19 mouse cellular contexts compared by ENCODE assay signal in the genomic region with DNA sequence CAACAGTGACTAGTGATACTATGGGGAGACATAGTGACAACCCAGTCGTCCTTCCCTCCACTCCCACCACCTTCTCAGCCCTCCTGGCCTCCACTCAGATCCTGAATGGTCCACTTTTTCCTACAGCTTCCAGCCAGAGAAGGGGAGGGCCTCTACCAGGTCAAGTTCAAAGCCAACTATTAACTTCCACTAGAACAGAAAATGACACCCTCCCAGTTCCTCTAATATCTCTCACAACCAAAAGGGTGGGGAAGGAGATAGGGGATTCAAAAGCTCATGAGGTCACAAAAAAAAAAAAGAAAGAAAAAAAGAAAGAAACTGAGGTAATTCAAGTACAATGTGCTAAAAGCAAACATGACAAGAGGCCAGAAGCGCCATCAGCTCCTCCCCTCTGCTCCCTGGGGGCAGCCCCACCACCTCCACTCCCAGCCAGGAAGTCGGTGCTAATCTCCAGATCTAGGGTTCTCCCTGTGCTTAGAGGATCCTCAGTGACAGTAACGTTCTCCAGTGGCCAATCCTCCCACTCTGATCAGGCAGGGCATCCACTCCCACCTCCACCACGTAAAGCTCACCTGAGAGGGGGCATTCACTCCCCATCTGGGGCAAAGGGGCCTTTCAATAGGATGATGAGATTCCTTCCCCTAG. TPM values are rescaled to one million over a fixed set of nuclear protein-coding genes. Genes with fewer than 3 reads are reported as not detected.
DNase-seq lines count a peak whose midpoint lies in the region; ATAC-seq and TF ChIP-seq lines count a peak whose summit lies in the region.
"Had no signal": no experiment of that assay in that cellular context is flagged by ENCODE, and none has a peak within 500 bp of the region (broad histone marks: within the 10 kb centered on the region; RNA-seq: fewer than 3 reads in every experiment).

No protein-coding gene starts in this region.

- ATAC-seq in liver, embryonic 15.5 days (ENCODE audit: insufficient read depth) = no peak
- ATAC-seq: forebrain, postnatal 0 days; lung, postnatal 0 days had no signal

- TF ChIP-seq RAD21 in MEL (IDR thresholded peaks at IDR 0.05; ENCODE audit: low read depth, low read length) = no peak

- no peak overlapping the region for H3K4me3 ChIP-seq in heart, adult 2 months
- peak overlapping the region in 1 of 2 experiments; percentile 15; a peak in 1 of 4 replicates for H3K4me3 ChIP-seq in MEL (ENCODE audit: control insufficient read depth in 1 of 2, insufficient read depth in 1 of 2, low read depth in 2 of 2, low read length in 2 of 2)
- no peak overlapping the region for H3K4me3 ChIP-seq in liver, embryonic 15.5 days (replicated peaks)
- H3K4me3 ChIP-seq: limb, embryonic 15.5 days; megakaryocyte, embryonic 14.5 days had no signal

- H3K4me1 ChIP-seq in heart, adult 2 months (ENCODE audit: control insufficient read depth, insufficient read depth, low read length) = peaks cover 6% of the 10 kb centered on the region; the same call in 1 of the 2 replicates
- peaks cover 2 to 10% of the 10 kb centered on the region in 2 experiments; a peak in 3 of 4 replicates for H3K4me1 ChIP-seq in MEL (ENCODE audit: control insufficient read depth in 1 of 2, insufficient read depth in 2 of 2, low read length in 2 of 2)
- peaks cover 19% of the 10 kb centered on the region for H3K4me1 ChIP-seq in liver, embryonic 15.5 days (replicated peaks)
- H3K4me1 ChIP-seq: limb, embryonic 15.5 days had no signal

- no peak for TF ChIP-seq CTCF in heart, adult 2 months (IDR thresholded peaks at IDR 0.05)
- no peak for TF ChIP-seq CTCF in MEL (IDR thresholded peaks at IDR 0.05 in 2 of 3, conservative IDR thresholded peaks at IDR 0.05 in 1 of 3; ENCODE audit: control insufficient read depth in 1 of 3, insufficient read depth in 1 of 3, low read depth in 2 of 3, low read length in 3 of 3, poor library complexity in 1 of 3, severe bottlenecking in 1 of 3)

- 0 out of 2 replicates have a peak, but pooled peaks have one; percentile 8 for TF ChIP-seq EP300 in heart, adult 2 months (IDR thresholded peaks at IDR 0.05; ENCODE audit: insufficient read depth, low read depth, low read length)
- 0 out of 4 replicates have a peak, but pooled peaks of 1 of the 2 experiments have one; percentile 10 for TF ChIP-seq EP300 in MEL (IDR thresholded peaks at IDR 0.05; ENCODE audit: low read depth in 1 of 2, low read length in 2 of 2)

- peaks cover 3% of the 10 kb centered on the region; the same call in 1 of the 2 replicates for H3K36me3 ChIP-seq in heart, adult 2 months (ENCODE audit: control insufficient read depth, insufficient read depth, low read length)
- H3K36me3 ChIP-seq in MEL (ENCODE audit: control insufficient read depth in 1 of 2, insufficient read depth in 2 of 2, low read length in 2 of 2) = 0 out of 4 replicates have a peak, but pooled peaks cover 0 to 2% of the 10 kb centered on the region in 2 experiments
- H3K36me3 ChIP-seq in liver, embryonic 15.5 days (replicated peaks) = no peaks in the 10 kb centered on the region
- H3K36me3 ChIP-seq: limb, embryonic 15.5 days had no signal

- intact Hi-C loops in heart, adult 2 months (cut with DNase I) = loop anchor here (2.0 to 5.0 kb wide), 2 partner anchors 17 to 37 kb away; no protein-coding TSS in a partner anchor
- intact Hi-C loops in heart, postnatal 14 days (cut with DNase I) = no loop called here

- H3K9ac ChIP-seq in heart, adult 2 months (ENCODE audit: low read depth, low read length) = no peak overlapping the region
- no peak overlapping the region for H3K9ac ChIP-seq in MEL (ENCODE audit: control insufficient read depth, low read depth, low read length, poor library complexity, severe bottlenecking)
- no peak overlapping the region for H3K9ac ChIP-seq in liver, embryonic 15.5 days
- H3K9ac ChIP-seq: forebrain, postnatal 0 days; limb, embryonic 15.5 days had no signal

- DNase-seq in heart, adult 2 months = no peak
- no peak for DNase-seq in heart, postnatal 14 days
- DNase-seq in lung, postnatal 36 days = peak; percentile 35
- DNase-seq in lung, postnatal 4 days = no peak
- DNase-seq in MEL (ENCODE audit: low read depth, low spot score) (peak; percentile 33), adipocyte (ENCODE audit: low spot score) (no peak)
- no peak for DNase-seq in adrenal gland, postnatal 14 days
- DNase-seq: adrenal gland, adult 8-10 months; cerebellum, postnatal 14 days; forebrain, postnatal 0 days; heart, postnatal 4 days; retina, postnatal 1 day; thymus, postnatal 25 days had no signal

- H3K9me3 ChIP-seq in MEL (replicated peaks; ENCODE audit: insufficient read depth, low read length) = no peaks in the 10 kb centered on the region
- no peaks in the 10 kb centered on the region for H3K9me3 ChIP-seq in liver, embryonic 15.5 days (replicated peaks)
- H3K9me3 ChIP-seq: limb, embryonic 15.5 days had no signal

- H3K27me3 ChIP-seq in heart, adult 2 months (ENCODE audit: control insufficient read depth, insufficient read depth, low read length) = no peaks in the 10 kb centered on the region
- no peaks in the 10 kb centered on the region for H3K27me3 ChIP-seq in MEL (ENCODE audit: control insufficient read depth in 1 of 2, insufficient read depth in 2 of 2, low read length in 2 of 2)
- 0 out of 2 replicates have a peak, but pooled peaks cover 4% of the 10 kb centered on the region for H3K27me3 ChIP-seq in liver, embryonic 15.5 days
- H3K27me3 ChIP-seq: megakaryocyte, embryonic 14.5 days had no signal

- H3K4me2 ChIP-seq in liver, embryonic 15.5 days = peak overlapping the region; percentile 23; the same call in 1 of the 2 replicates
- H3K4me2 ChIP-seq: limb, embryonic 15.5 days had no signal

- 38% methylated on average over 5 of the region's 5 CpGs for WGBS in heart, adult 2 months
- 25% methylated on average over 5 of the region's 5 CpGs for WGBS in liver, embryonic 15.5 days (ENCODE audit: insufficient replicate concordance)

- no peaks in the 10 kb centered on the region for H3K79me2 ChIP-seq in heart, adult 2 months (replicated peaks; ENCODE audit: control insufficient read depth, insufficient read depth, low read length)
- no peaks in the 10 kb centered on the region for H3K79me2 ChIP-seq in MEL (ENCODE audit: control insufficient read depth, insufficient read depth, low read length, poor library complexity)

- no peak for TF ChIP-seq POLR2A in heart, adult 2 months (IDR thresholded peaks at IDR 0.05; ENCODE audit: insufficient read depth, low read depth, low read length)
- no peak for TF ChIP-seq POLR2A in MEL (IDR thresholded peaks at IDR 0.05; ENCODE audit: control insufficient read depth in 1 of 2, insufficient read depth in 1 of 2, low read depth in 1 of 2, low read length in 2 of 2, poor library complexity in 1 of 2)

- H3K27ac ChIP-seq in heart, adult 2 months = no peak overlapping the region; the same call in 1 of the 2 replicates
- H3K27ac ChIP-seq in MEL (ENCODE audit: control insufficient read depth, low read depth, low read length) = no peak overlapping the region
- H3K27ac ChIP-seq in liver, embryonic 15.5 days (replicated peaks) = peak overlapping the region; percentile 55; the same call in 1 of the 2 replicates
- H3K27ac ChIP-seq: limb, embryonic 15.5 days had no signal

TF ChIP-seq in MEL, 35 proteins besides CTCF, POLR2A, EP300 and RAD21:
- TF ChIP-seq ZC3H11A (IDR thresholded peaks at IDR 0.05; ENCODE audit: low read depth, low read length) (no peak), TBP (IDR thresholded peaks at IDR 0.05; ENCODE audit: low read depth, low read length) (no peak), POLR2AphosphoS5 (IDR thresholded peaks at IDR 0.05; ENCODE audit: borderline replicate concordance, low read depth, low read length) (no peak), GATA1 (IDR thresholded peaks at IDR 0.05; ENCODE audit: low read depth, low read length) (0 out of 2 replicates have a peak, but pooled peaks have one; percentile 34), MAZ (IDR thresholded peaks at IDR 0.05; ENCODE audit: low read depth, low read length) (no peak)

RNA-seq across cellular contexts. Expression of gene Nnmt, which starts 50.7 kb away (rescaled TPM):
- total RNA-seq in heart, adult 2 months (2021) = 1 to 10 TPM; 4.1 to 4.3 TPM
- polyA plus RNA-seq in heart, adult 2 months (2012; rRNA removed) = 3.3 and 3.4 TPM in 2 replicates
- total RNA-seq in heart, postnatal 14 days (2021) = 10 to 100 TPM in 1 of 2 experiments, 1 to 10 TPM in 1; 9.0 to 10.9 TPM
- not detected in 2 replicates for total RNA-seq in MEL (2012; rRNA removed)
- not detected for polyA plus RNA-seq in MEL (2012; ENCODE audit: insufficient read depth in 1 of 2, insufficient read length in 2 of 2, low read depth in 1 of 2, low replicate concordance in 2 of 2, missing spikeins in 1 of 2)
- polyA plus RNA-seq in liver, embryonic 15.5 days (2015; fragmentation: Nextera tagmentation; extraction: Ambion mirVana) = 0.18 and 0.28 TPM in 2 replicates
- 14.4 and 20.7 TPM in 2 replicates for total RNA-seq in adrenal gland, postnatal 14 days (2021)
- total RNA-seq: granulocyte monocyte progenitor cell, adult 5-6 weeks; monocyte, adult 5-6 weeks had no signal

Comparison
In these comparisons a context has a peak if more than half of its experiments do, and no peak if none do; other contexts are left out.
1. DNase-seq: peak in lung, postnatal 36 days (single experiment) and MEL (single experiment); none in heart, adult 2 months (0 of 2), heart, postnatal 14 days (0 of 2), lung, postnatal 4 days (0 of 2), adrenal gland, postnatal 14 days (single experiment) and adipocyte (single experiment).